Mouse (Mus musculus) hindbrain, embryonic 16.5 days (tissue): ENCODE measurements around the gene Hrh2. TPM values are rescaled to one million over a fixed set of nuclear protein-coding genes. Genes with fewer than 3 reads are reported as not detected.

ENCODE experiments used
- ATAC-seq: fragments of 200-750 bp; cut with Nextera tagmentation; 2 replicates; pipeline ENCODE4 v1.8.0; 2017; ENCODE audit warnings: moderate TSS enrichment, moderate library complexity
- H3K27ac ChIP-seq: fragments of 300-500 bp; sonication (generic); 2 replicates; pipeline ENCODE4 v1.5.1; 2014; ENCODE audit warnings: low read depth, mild to moderate bottlenecking, control low read depth, low read length, moderate library complexity
- H3K27me3 ChIP-seq: fragments of 300-500 bp; sonication (generic); replicated peaks from 2 replicates; pipeline ENCODE4 v1.6.1; 2014; ENCODE audit warnings: low read length; ENCODE audit not compliant: control insufficient read depth, insufficient read depth
- H3K36me3 ChIP-seq: fragments of 300-500 bp; sonication (generic); 2 replicates; pipeline ENCODE4 v1.6.1; 2014; ENCODE audit warnings: mild to moderate bottlenecking, low read length, moderate library complexity, mixed read lengths; ENCODE audit not compliant: control insufficient read depth, insufficient read depth
- H3K4me1 ChIP-seq: fragments of 300-500 bp; sonication (generic); 2 replicates; pipeline ENCODE4 v1.6.1; 2014; ENCODE audit warnings: low read depth, low read length; ENCODE audit not compliant: control insufficient read depth, insufficient read depth
- H3K4me2 ChIP-seq: fragments of 300-500 bp; sonication (generic); 2 replicates; pipeline ENCODE4 v1.6.1; 2014; ENCODE audit warnings: mild to moderate bottlenecking, low read length, control low read depth, moderate library complexity
- H3K4me3 ChIP-seq: fragments of 300-500 bp; sonication (generic); 2 replicates; pipeline ENCODE4 v1.5.1; 2014; ENCODE audit warnings: mild to moderate bottlenecking, low read length, control low read depth, moderate library complexity
- H3K9ac ChIP-seq: fragments of 300-500 bp; sonication (generic); 2 replicates; pipeline ENCODE4 v1.6.1; 2014; ENCODE audit warnings: low read depth, mild to moderate bottlenecking, control low read depth, low read length, moderate library complexity
- H3K9me3 ChIP-seq: fragments of 300-500 bp; sonication (generic); 2 replicates; pipeline ENCODE4 v1.6.1; 2014; ENCODE audit warnings: mild to moderate bottlenecking, low read length, moderate library complexity; ENCODE audit not compliant: control insufficient read depth
- WGBS: fragments of 180-500 bp; shearing (Covaris S2); extraction: QIAGEN DNeasy Blood & Tissue Kit; methylation state at CpG from one replicate; pipeline ENCODE4 v1.1.7; 2014; 5-methylcytosine and 5-hydroxymethylcytosine counted together
- polyA plus RNA-seq: library from polyadenylated mRNA; unstranded; fragments of >200 nt; fragmentation: Nextera tagmentation; extraction: Ambion mirVana; gene quantifications from 2 replicates; pipeline ENCODE4 v1.2.1, GENCODE M21; 2015

Gene Hrh2
- polyA plus RNA-seq, 1 experiment from 2014 or later: 1.1 TPM

GRCm38 (mm10) chr13:54203419-54203818 lies 11.5 kb downstream of the Hrh2 start:
- Histone ChIP-seq H3K9ac (no peak overlapping the region), H3K4me3 (no peak overlapping the region), H3K4me1 (no peaks in the 10 kb centered on the region), H3K36me3 (no peaks in the 10 kb centered on the region), H3K27ac (no peak overlapping the region), H3K27me3 (no peaks in the 10 kb centered on the region), H3K4me2 (no peak overlapping the region), H3K9me3 (no peaks in the 10 kb centered on the region)
- 84% methylated on average over 2 of the region's 2 CpGs for whole genome bisulfite sequencing
- no peak for ATAC-seq

DNA sequence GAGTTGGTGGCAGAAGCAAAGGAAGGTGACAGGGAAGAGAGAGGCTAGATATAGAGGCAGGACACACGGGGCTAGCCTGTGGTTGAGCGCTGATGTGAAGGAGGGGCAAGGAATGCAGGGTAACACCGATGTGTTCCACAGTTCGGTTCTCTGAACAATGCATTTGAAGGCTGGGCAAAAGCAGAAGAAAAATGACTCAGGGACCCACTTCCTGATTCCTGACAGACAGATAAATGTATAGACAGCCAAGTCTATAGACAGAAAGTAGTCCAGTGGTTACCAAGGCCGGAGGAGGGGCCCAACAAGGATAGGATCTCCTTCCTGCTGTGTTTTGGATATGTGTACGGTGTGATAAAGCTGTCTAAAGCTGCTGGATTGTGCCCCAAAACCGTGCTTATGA lies 13.3 kb downstream of the Hrh2 start:
- Histone ChIP-seq H3K36me3 (no peaks in the 10 kb centered on the region), H3K4me1 (no peaks in the 10 kb centered on the region), H3K9ac (no peak overlapping the region), H3K27me3 (no peaks in the 10 kb centered on the region), H3K4me3 (no peak overlapping the region), H3K9me3 (no peaks in the 10 kb centered on the region), H3K4me2 (no peak overlapping the region), H3K27ac (no peak overlapping the region)
- no peak for ATAC-seq
- WGBS: 86% methylated on average over 7 of the region's 7 CpGs

DNA sequence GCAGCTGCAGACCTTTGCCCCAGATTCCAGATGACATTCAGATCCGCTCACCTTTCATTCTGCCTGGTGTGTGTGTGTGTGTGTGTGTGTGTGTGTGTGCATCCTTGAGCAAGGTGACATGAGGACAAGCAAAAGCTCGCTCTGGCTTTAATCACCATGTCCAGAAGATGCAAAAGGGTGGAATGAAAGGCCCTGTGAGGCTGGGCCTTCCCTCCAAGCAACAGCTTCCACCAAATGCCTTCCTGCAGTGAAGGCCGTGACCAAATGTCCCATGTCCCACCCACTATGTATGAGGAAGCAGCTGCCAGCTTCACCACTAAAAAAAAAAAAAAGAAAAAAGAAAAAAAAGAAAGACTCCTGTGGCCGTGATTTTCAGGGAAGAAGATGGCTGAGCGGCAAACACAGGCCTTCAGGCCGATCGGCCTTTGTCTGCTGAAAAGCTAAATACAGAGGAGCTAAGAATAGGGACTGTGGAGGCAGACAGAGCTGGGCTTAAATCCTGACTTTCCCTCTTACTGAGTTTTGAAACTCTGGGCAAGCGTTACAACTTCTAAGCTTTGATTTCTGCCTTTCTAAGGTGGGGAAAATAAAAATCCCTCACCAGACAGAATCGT lies 14.3 kb downstream of the Hrh2 start:
- 58% methylated on average over 9 of the region's 9 CpGs for WGBS
- Histone ChIP-seq H3K27me3 (no peaks in the 10 kb centered on the region), H3K4me2 (no peak overlapping the region), H3K36me3 (no peaks in the 10 kb centered on the region), H3K4me3 (no peak overlapping the region), H3K9me3 (no peaks in the 10 kb centered on the region), H3K4me1 (no peaks in the 10 kb centered on the region), H3K9ac (no peak overlapping the region), H3K27ac (no peak overlapping the region)
- no peak for ATAC-seq

DNA sequence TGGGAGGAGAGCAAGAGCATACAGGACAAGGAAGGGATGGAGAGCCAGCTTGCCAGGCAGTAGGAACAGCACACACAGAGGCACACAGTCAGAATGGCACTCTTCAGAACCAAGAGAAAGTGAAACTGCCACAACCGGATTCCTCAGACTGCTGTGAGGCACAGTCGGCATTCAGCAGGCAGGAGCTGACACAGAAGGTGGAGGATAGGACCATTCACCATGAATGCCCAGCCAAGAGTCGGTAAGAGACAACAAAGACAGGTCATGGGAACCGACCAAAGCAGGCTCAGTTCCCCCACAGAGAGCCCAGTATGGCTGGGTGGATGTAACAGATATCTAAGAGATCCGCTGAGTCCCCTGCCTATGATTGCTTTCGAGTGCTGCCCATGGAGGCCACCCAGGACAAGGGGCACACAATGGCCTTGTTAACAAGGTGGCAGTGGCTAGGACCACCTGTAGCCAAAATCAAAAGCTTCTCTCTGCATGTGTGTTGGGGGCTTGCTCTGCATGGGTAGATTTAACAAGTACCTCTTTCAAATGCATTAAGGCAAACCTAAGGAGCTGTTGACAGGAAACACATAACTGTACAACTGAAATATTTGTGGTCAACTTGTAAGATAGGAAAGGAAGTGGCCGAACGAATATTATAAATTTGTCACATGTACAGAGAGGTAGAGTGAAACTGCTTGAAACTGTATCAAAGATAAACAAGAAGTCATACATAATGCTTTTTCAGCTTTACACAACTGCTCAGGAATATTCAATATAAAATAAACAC lies 17.7 kb downstream of the Hrh2 start:
- no peak overlapping the region for H3K9ac ChIP-seq
- no peak overlapping the region for H3K4me3 ChIP-seq
- no peak overlapping the region for H3K27ac ChIP-seq
- ATAC-seq: no peak
- no peaks in the 10 kb centered on the region for H3K27me3 ChIP-seq
- H3K9me3 ChIP-seq: no peaks in the 10 kb centered on the region
- H3K4me2 ChIP-seq: no peak overlapping the region
- 58% methylated on average over 8 of the region's 8 CpGs for WGBS
- H3K36me3 ChIP-seq: no peaks in the 10 kb centered on the region
- peaks cover 11% of the 10 kb centered on the region for H3K4me1 ChIP-seq

GRCm38 (mm10) chr13:54211528-54212488 lies 19.9 kb downstream of the Hrh2 start:
- Histone ChIP-seq H3K9me3 (no peaks in the 10 kb centered on the region), H3K9ac (peak overlapping the region; percentile 23; the same call in 1 of the 2 replicates), H3K4me1 (peaks cover 11% of the 10 kb centered on the region), H3K27ac (peak overlapping the region; percentile 76), H3K36me3 (no peaks in the 10 kb centered on the region), H3K4me3 (no peak overlapping the region), H3K27me3 (no peaks in the 10 kb centered on the region), H3K4me2 (peak overlapping the region; percentile 20; the same call in 1 of the 2 replicates)
- 15% methylated on average over 10 of the region's 10 CpGs for WGBS
- ATAC-seq: peak; percentile 92

DNA sequence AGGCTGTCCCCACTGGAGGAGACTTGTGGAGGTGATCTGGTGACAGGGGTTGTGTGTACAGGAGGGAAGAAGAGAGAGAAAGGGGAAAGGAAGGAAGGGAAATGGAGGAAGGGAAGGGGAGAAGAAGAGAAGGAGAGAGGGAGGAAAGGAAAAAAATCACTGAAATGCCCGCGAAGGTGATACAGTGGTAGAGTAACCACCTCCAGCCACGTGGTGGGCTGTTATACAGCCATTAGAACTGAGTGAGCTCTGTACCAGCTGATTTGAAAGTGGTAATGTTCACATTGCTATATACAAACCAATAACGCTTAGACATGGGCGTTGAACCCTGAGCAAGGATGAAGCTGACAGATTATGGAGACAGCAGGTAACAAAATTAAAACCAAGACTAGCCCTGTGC lies 20.6 kb downstream of the Hrh2 start:
- no peaks in the 10 kb centered on the region for H3K36me3 ChIP-seq
- peaks cover 11% of the 10 kb centered on the region for H3K4me1 ChIP-seq
- no peaks in the 10 kb centered on the region for H3K9me3 ChIP-seq
- peak overlapping the region; percentile 23; the same call in 1 of the 2 replicates for H3K9ac ChIP-seq
- no peak overlapping the region for H3K4me3 ChIP-seq
- H3K27ac ChIP-seq: peak overlapping the region; percentile 76
- H3K4me2 ChIP-seq: peak overlapping the region; percentile 6; the same call in 1 of the 2 replicates
- WGBS: 45% methylated on average over 5 of the region's 5 CpGs
- ATAC-seq: peak; percentile 48
- no peaks in the 10 kb centered on the region for H3K27me3 ChIP-seq

DNA sequence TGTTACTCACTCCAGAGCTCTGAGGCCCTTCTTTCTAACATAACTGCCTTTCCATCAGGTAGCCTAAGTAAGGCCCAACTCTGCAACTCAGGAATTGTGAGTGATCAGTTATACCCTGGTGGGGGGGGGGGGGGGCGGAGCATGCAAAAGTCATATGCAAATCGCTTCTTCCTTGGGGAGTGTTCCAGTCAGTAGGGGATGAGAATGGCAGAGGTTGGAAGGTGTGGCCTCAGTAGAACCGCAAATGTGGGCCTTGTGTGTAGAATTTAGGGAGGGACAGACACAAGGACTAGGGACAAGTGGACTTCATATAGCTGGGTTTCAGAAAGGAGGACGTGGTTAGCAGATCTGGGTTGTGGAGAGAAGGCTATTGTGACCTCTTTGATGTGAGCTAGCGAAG lies 23.3 kb downstream of the Hrh2 start:
- H3K4me2 ChIP-seq: no peak overlapping the region
- H3K9me3 ChIP-seq: no peaks in the 10 kb centered on the region
- no peaks in the 10 kb centered on the region for H3K36me3 ChIP-seq
- no peaks in the 10 kb centered on the region for H3K27me3 ChIP-seq
- H3K27ac ChIP-seq: no peak overlapping the region
- H3K9ac ChIP-seq: no peak overlapping the region
- no peak for ATAC-seq
- peaks cover 11% of the 10 kb centered on the region for H3K4me1 ChIP-seq
- 47% methylated on average over 5 of the region's 5 CpGs for WGBS
- no peak overlapping the region for H3K4me3 ChIP-seq

- Histone ChIP-seq H3K27ac (no peak overlapping the region), H3K27me3 (no peaks in the 10 kb centered on the region), H3K36me3 (no peaks in the 10 kb centered on the region), H3K4me1 (peaks cover 11% of the 10 kb centered on the region), H3K4me2 (no peak overlapping the region), H3K9ac (no peak overlapping the region), H3K9me3 (no peaks in the 10 kb centered on the region), H3K4me3 (no peak overlapping the region)
- WGBS: 25% methylated on average over 7 of the region's 7 CpGs
- ATAC-seq: no peak
Observed at GRCm38 (mm10) chr13:54215777-54216316, 23.9 kb downstream of the Hrh2 start.
